Mouse (Mus musculus) layer of hippocampus, adult 11-12 months (tissue): ENCODE results near the gene Elovl2.

ENCODE experiments used
- DNase-seq: peaks from one replicate; pipeline ENCODE4 v3.0.0; 2022; ENCODE audit warnings: low spot score

The Elovl2 gene

GRCm38 (mm10) chr13:41145433-41145970, 74.7 kb downstream of the Elovl2 start:
- DNase-seq: no peak

GRCm38 (mm10) chr13:41134901-41135300, 85.3 kb downstream of the Elovl2 start:
- DNase-seq: peak; percentile 49
